Mouse (Mus musculus) heart, embryonic 11.5 days (tissue): ENCODE data around the gene Prkag2. TPM values are rescaled to one million over a fixed set of nuclear protein-coding genes. Genes with fewer than 3 reads are reported as not detected.
A peak's percentile ranks its signal among the peaks of the same experiment; 100 is the strongest.
"Not testable (repeated sequence)": the region's sequence is repeated elsewhere in the genome, so short reads cannot be mapped to it uniquely, and the experiment has no call there.

ENCODE experiments used
- ATAC-seq: fragments of 200-750 bp; cut with Nextera tagmentation; replicated peaks from 2 replicates; pipeline ENCODE4 v1.8.0; 2017; ENCODE audit warnings: moderate library complexity; ENCODE audit not compliant: insufficient number of reproducible peaks, low FRiP score, low TSS enrichment
- H3K27ac ChIP-seq: fragments of 300-500 bp; sonication (generic); 2 replicates; pipeline ENCODE4 v1.5.1; 2014; ENCODE audit warnings: mild to moderate bottlenecking, low read depth, low read length
- H3K27me3 ChIP-seq: fragments of 300-500 bp; sonication (generic); 2 replicates; pipeline ENCODE4 v1.6.1; 2014; ENCODE audit warnings: mild to moderate bottlenecking, low read length, mixed read lengths; ENCODE audit not compliant: control insufficient read depth, insufficient read depth
- H3K36me3 ChIP-seq: fragments of 300-500 bp; sonication (generic); 2 replicates; pipeline ENCODE4 v1.6.1; 2014; ENCODE audit warnings: mild to moderate bottlenecking, low read length, moderate library complexity, mixed read lengths; ENCODE audit not compliant: control insufficient read depth, insufficient read depth
- H3K4me1 ChIP-seq: fragments of 300-500 bp; sonication (generic); 2 replicates; pipeline ENCODE4 v1.6.1; 2014; ENCODE audit warnings: low read length; ENCODE audit not compliant: control insufficient read depth, insufficient read depth
- H3K4me2 ChIP-seq: fragments of 300-500 bp; sonication (generic); 2 replicates; pipeline ENCODE4 v1.6.1; 2014; ENCODE audit warnings: mild to moderate bottlenecking, moderate library complexity
- H3K4me3 ChIP-seq: fragments of 300-500 bp; sonication (generic); 2 replicates; pipeline ENCODE4 v1.5.1; 2014; ENCODE audit warnings: low read depth, low read length
- H3K9ac ChIP-seq: fragments of 300-500 bp; sonication (generic); 2 replicates; pipeline ENCODE4 v1.6.1; 2014; ENCODE audit warnings: mild to moderate bottlenecking, low read depth, low read length, moderate library complexity
- H3K9me3 ChIP-seq: fragments of 300-500 bp; sonication (generic); replicated peaks from 2 replicates; pipeline ENCODE4 v1.6.1; 2016; ENCODE audit warnings: low read length; ENCODE audit not compliant: control insufficient read depth
- WGBS: fragments of 180-500 bp; shearing (Covaris S2); extraction: QIAGEN DNeasy Blood & Tissue Kit; methylation state at CpG from one replicate; pipeline ENCODE4 v1.1.7; 2014; ENCODE audit not compliant: insufficient replicate concordance; 5-methylcytosine and 5-hydroxymethylcytosine counted together
- polyA plus RNA-seq: library from polyadenylated mRNA; unstranded; fragments of >200 nt; fragmentation: Nextera tagmentation; extraction: Ambion mirVana; gene quantifications from 2 replicates; pipeline ENCODE4 v1.2.1, GENCODE M21; 2014

Prkag2 gene
- polyA plus RNA-seq, 1 experiment from 2014 or later: 84.6 TPM

DNA sequence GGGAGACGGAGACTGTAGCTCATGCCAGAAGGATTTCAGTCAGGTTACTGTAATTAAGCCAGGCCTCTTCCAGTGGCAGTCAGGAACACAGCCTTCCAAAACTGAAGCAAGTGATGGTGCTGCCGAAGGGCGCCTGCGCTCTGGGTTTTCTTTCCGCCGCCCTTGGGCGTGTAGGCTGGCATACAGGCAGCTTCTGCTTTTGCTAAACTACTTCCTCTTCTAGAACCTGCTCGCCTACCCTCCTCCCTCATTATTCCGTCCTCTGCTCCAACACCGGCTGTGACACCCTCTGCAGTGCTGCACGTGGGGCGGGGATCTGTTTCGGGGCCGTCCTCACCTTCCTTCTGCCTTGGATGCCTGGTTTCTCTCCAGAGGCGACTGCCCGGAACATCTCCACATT is 18.9 kb downstream of the Prkag2 start:
- Histone ChIP-seq H3K9ac (no peak overlapping the region), H3K9me3 (no peaks in the 10 kb centered on the region), H3K36me3 (no peaks in the 10 kb centered on the region), H3K4me3 (no peak overlapping the region), H3K4me2 (no peak overlapping the region), H3K4me1 (peaks cover 23% of the 10 kb centered on the region), H3K27me3 (no peaks in the 10 kb centered on the region), H3K27ac (no peak overlapping the region)
- WGBS: 69% methylated on average over 16 of the region's 16 CpGs
- no peak for ATAC-seq

DNA sequence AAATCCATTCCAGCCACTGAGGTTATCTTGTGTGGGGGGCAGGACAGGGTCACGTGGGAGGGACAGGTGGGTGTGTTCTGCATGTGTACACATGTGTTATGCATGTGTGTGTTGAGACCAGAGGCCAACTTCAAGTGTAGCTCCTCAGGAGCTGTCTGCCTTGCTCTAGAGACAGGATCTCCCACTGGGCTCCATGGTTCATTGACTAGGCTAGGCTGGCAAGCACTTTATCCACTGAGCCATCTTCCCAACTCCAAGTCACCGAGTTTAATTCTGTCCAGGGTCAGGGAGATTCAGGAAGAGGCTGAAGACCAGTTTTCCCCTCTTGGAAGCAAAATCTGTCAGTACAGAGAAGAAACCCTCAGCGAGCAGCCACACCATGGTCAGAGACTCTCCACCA is 19.4 kb downstream of the Prkag2 start:
- no peak for ATAC-seq

DNA sequence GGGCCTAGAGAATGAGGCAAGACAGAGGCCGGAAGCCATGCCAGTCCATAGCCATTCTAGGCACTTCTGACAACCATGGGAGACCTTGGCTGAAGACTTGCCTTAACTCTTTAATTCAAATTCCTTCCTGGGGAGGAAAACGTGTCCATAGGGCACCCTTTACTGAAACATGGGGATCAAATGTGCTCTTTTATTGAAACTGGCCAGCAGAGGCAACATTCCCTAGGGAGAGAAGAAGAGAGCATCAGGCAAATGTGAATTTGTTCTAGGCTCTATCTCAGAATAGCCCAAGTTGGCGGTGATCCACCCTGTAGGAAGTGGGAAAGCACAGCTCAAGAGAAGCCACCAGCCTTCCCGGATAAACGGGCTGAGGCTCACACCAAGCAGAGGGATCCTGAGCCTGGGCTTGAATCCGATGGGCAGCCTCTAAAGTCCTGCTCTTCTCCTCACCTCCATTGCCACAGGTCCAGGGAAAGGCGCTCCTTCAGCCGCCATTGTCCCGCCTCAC is 19.9 kb downstream of the Prkag2 start:
- Histone ChIP-seq H3K4me2 (no peak overlapping the region), H3K9ac (no peak overlapping the region), H3K9me3 (no peaks in the 10 kb centered on the region), H3K27ac (no peak overlapping the region), H3K4me1 (peaks cover 15% of the 10 kb centered on the region; the same call in 1 of the 2 replicates), H3K4me3 (no peak overlapping the region), H3K27me3 (no peaks in the 10 kb centered on the region), H3K36me3 (no peaks in the 10 kb centered on the region)
- no peak for ATAC-seq
- 85% methylated on average over 9 of the region's 9 CpGs for WGBS

More for the DNA sequence above, 19.4 kb downstream of the Prkag2 start:
- WGBS: 73% methylated on average over 3 of the region's 3 CpGs
- H3K9ac ChIP-seq: no peak overlapping the region
- no peak overlapping the region for H3K4me3 ChIP-seq
- no peaks in the 10 kb centered on the region for H3K36me3 ChIP-seq
- no peak overlapping the region for H3K27ac ChIP-seq
- no peaks in the 10 kb centered on the region for H3K9me3 ChIP-seq
- no peak overlapping the region for H3K4me2 ChIP-seq
- H3K4me1 ChIP-seq: peaks cover 18% of the 10 kb centered on the region
- H3K27me3 ChIP-seq: no peaks in the 10 kb centered on the region

DNA sequence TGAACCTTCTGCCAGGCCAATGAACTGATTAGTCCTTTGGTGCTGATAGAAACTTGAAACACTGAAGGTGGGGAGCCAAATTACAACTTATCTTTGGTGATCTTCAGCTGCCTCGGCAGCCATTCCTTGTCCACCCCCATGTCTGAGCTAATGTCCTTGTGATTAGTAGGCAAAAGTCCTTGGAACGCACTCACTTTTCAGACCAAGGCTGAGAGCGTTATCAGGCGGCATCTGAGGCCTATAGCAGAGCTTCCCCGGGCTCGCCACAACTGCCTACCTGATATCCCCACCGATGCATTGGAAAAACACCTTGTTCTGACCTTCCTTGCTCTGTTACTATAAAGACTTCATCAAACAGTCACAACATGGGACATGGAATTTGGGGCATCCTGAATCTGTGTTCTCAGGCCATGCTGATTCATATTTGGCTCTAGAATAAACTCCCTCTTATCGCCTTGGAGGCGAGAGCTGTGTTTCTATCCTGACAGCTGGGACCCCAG is 20.6 kb downstream of the Prkag2 start:
- Histone ChIP-seq H3K4me1 (peaks cover 9% of the 10 kb centered on the region; the same call in 1 of the 2 replicates), H3K4me3 (no peak overlapping the region), H3K9me3 (no peaks in the 10 kb centered on the region), H3K27ac (no peak overlapping the region), H3K27me3 (no peaks in the 10 kb centered on the region), H3K9ac (no peak overlapping the region), H3K4me2 (no peak overlapping the region), H3K36me3 (no peaks in the 10 kb centered on the region)
- ATAC-seq: no peak
- 74% methylated on average over 9 of the region's 9 CpGs for WGBS

DNA sequence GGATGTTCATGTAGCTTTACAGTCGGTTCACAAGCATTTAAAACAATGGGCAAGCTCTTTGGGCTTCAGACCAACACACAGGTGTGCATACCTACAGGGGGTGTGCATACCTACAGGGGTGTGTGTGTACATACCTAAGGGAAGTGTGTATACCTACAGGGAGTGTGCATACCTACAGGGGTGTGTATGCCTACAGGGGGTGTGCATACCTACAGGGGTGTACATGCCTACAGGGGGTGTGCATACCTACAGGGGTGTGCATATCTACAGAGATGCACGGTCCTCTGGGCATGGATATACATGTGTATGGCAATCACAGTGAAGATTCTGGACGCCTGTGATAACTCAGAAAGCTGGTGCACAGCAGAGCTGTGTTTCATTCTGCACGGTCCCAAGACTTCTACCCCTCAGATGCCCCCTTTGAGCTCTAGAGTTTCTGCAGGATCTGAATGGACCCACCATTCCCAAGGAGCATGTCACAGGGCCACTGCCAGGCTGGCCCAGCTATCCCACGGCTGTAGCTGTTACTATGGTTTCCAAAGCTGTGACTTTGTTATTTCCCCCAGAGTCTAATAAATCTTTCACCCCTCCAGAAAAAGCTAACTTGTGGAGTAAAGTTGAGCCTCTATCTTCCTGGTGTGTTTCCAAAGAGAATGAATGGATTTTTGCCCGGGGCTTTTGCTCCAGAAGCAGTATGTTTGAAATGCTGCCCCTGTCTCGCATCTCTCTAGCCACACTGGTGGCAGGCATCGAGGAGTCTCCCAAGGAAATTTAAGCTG is 22.4 kb downstream of the Prkag2 start:
- no peaks in the 10 kb centered on the region for H3K9me3 ChIP-seq
- WGBS: 80% methylated on average over 8 of the region's 8 CpGs
- H3K36me3 ChIP-seq: no peaks in the 10 kb centered on the region
- H3K27ac ChIP-seq: no peak overlapping the region
- no peak for ATAC-seq
- H3K4me3 ChIP-seq: no peak overlapping the region
- H3K4me2 ChIP-seq: no peak overlapping the region
- no peaks in the 10 kb centered on the region for H3K27me3 ChIP-seq
- H3K9ac ChIP-seq: no peak overlapping the region
- 0 out of 2 replicates have a peak, but pooled peaks cover 2% of the 10 kb centered on the region for H3K4me1 ChIP-seq

DNA sequence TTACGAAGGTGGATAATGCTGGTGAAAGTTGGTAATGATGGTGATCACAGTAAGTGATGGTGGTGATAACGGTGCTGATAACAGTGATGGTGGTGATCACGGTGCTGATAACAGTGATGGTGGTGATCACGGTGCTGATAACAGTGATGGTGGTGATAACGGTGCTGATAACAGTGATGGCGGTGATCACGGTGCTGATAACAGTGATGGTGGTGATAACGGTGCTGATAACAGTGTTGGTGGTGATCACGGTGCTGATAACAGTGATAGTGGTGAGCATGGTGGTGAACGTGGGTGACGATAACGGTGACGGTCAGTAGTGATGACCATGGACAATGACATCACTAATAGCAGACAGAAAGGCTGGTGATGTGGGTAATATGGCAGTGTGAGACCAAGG is 23.2 kb downstream of the Prkag2 start:
- not testable (repeated sequence) for H3K4me2 ChIP-seq, H3K36me3 ChIP-seq, H3K4me3 ChIP-seq, H3K9ac ChIP-seq, ATAC-seq, H3K9me3 ChIP-seq, H3K4me1 ChIP-seq, H3K27ac ChIP-seq, H3K27me3 ChIP-seq
- 88% methylated on average over 13 of the region's 13 CpGs for WGBS

DNA sequence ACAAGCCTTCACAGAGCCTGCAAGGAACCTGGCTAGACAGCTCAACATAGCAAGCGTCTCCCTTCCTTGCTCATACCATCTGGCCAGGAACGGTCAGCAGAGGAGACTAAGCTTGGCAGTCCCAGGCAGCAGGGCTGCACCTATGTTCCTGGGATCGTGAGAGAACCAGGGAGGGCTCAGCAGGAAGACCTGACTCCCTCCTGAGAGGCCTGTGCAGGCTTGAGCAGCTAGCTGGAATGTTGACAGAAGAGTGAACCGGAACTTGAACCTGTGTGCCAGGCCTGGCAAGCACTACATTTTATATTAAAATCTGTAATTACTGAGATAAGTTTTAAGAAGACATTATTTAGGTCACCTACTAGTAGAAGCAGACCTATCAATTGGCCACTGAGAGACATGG is 24.8 kb downstream of the Prkag2 start:
- no peaks in the 10 kb centered on the region for H3K36me3 ChIP-seq
- H3K4me3 ChIP-seq: no peak overlapping the region
- H3K27me3 ChIP-seq: no peaks in the 10 kb centered on the region
- WGBS: 69% methylated on average over 4 of the region's 4 CpGs
- no peak for ATAC-seq
- no peak overlapping the region for H3K27ac ChIP-seq
- no peaks in the 10 kb centered on the region for H3K4me1 ChIP-seq
- H3K9me3 ChIP-seq: no peaks in the 10 kb centered on the region
- H3K4me2 ChIP-seq: no peak overlapping the region
- H3K9ac ChIP-seq: no peak overlapping the region

DNA sequence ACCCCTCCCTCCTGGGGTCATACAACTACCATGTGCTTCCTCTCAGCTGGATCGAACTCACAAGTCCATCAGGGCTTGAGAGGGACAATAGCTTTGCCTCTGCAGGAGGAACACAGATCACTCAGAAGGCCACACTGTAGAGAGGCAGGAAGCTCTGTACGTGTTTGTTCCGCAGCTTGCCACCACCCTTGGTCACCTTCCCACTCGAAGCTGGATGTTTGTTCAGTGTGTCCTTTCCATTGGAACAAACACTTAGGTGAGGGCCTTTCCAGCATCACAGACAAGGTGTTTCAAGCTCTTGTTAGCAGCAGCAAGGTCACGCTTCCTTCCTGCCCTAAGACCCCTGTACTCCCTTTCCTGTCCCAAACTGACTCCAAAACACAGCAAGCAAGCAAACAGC is 30.6 kb downstream of the Prkag2 start:
- no peak overlapping the region for H3K9ac ChIP-seq
- 64% methylated on average over 5 of the region's 5 CpGs for WGBS
- no peak overlapping the region for H3K27ac ChIP-seq
- ATAC-seq: no peak
- no peak overlapping the region for H3K4me2 ChIP-seq
- no peaks in the 10 kb centered on the region for H3K27me3 ChIP-seq
- peaks cover 16% of the 10 kb centered on the region for H3K4me1 ChIP-seq
- no peaks in the 10 kb centered on the region for H3K36me3 ChIP-seq
- H3K9me3 ChIP-seq: no peaks in the 10 kb centered on the region
- no peak overlapping the region for H3K4me3 ChIP-seq

DNA sequence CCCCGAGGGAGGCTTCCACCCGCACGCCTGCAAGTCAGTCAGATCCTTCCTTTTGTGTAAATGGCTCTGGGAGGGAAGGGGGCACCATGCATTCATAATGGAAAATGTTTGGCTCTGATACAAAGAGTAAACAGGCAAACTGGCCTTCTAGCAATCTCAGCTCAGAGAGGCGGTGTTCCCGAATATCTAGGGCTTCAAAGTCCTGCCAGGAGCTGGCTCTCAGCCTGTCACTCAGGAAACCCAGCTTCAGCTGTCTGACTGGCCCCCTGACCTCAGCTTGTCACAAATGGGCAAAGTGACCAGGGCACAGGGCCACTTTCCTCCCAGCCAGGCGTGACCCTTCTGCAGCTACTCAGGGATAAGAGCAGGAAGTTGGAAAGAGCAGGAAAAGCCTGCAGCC is 33.3 kb downstream of the Prkag2 start:
- Histone ChIP-seq H3K4me1 (peaks cover 33% of the 10 kb centered on the region), H3K9me3 (no peaks in the 10 kb centered on the region), H3K27me3 (no peaks in the 10 kb centered on the region), H3K9ac (no peak overlapping the region), H3K27ac (peak overlapping the region; percentile 51), H3K4me2 (no peak overlapping the region; the same call in 1 of the 2 replicates), H3K4me3 (no peak overlapping the region), H3K36me3 (no peaks in the 10 kb centered on the region)
- 35% methylated on average over 6 of the region's 6 CpGs for WGBS
- ATAC-seq: no peak
